Comparison of ENCODE assay signal across 8 mouse cellular contexts in genomic region chr19:5039301-5040114, GRCm38 (mm10). TPM values are rescaled to one million over a fixed set of nuclear protein-coding genes. Genes with fewer than 3 reads are reported as not detected.
A peak's percentile ranks its signal among the peaks of the same experiment; 100 is the strongest.
DNase-seq lines count a peak whose midpoint lies in the region; ATAC-seq and TF ChIP-seq lines count a peak whose summit lies in the region.

No protein-coding gene starts in this region.

- H3K36me3 ChIP-seq in forebrain, embryonic 14.5 days (ENCODE audit: control insufficient read depth, insufficient read depth, low read length) = peaks cover 11% of the 10 kb centered on the region
- H3K36me3 ChIP-seq in neural tube, embryonic 13.5 days = peaks cover 17% of the 10 kb centered on the region

- H3K9ac ChIP-seq in forebrain, embryonic 14.5 days (ENCODE audit: low read length) = peak overlapping the region; percentile 92
- peak overlapping the region; percentile 97 for H3K9ac ChIP-seq in neural tube, embryonic 13.5 days

- H3K27ac ChIP-seq in left cerebral cortex, adult 2 months = peak overlapping the region; percentile 99
- H3K27ac ChIP-seq in bone marrow macrophage, adult 2 months (ENCODE audit: insufficient read depth, low read depth, low read length) = no peak overlapping the region
- peak overlapping the region; percentile 86; the same call in 1 of the 2 replicates for H3K27ac ChIP-seq in forebrain, embryonic 14.5 days (ENCODE audit: low read depth, low read length)
- H3K27ac ChIP-seq in neural tube, embryonic 13.5 days (replicated peaks) = peak overlapping the region; percentile 91

- intact Hi-C loops in left cerebral cortex, adult 2 months (cut with DNase I) = no loop called here
- intact Hi-C loops in left cerebral cortex, postnatal 25 days (cut with DNase I) = no loop called here

- no peaks in the 10 kb centered on the region for H3K9me3 ChIP-seq in forebrain, embryonic 14.5 days (replicated peaks; ENCODE audit: control insufficient read depth, low read length)
- H3K9me3 ChIP-seq in neural tube, embryonic 13.5 days = no peaks in the 10 kb centered on the region

- peak overlapping the region; percentile 98 for H3K4me2 ChIP-seq in forebrain, embryonic 14.5 days (ENCODE audit: low read length)
- peak overlapping the region; percentile 89 for H3K4me2 ChIP-seq in neural tube, embryonic 13.5 days

- H3K27me3 ChIP-seq in forebrain, embryonic 14.5 days (replicated peaks; ENCODE audit: control insufficient read depth, insufficient read depth, low read length) = no peaks in the 10 kb centered on the region
- no peaks in the 10 kb centered on the region for H3K27me3 ChIP-seq in neural tube, embryonic 13.5 days

- WGBS in forebrain, embryonic 14.5 days = 8% methylated on average over 41 of the region's 41 CpGs
- 12% methylated on average over 41 of the region's 41 CpGs for WGBS in neural tube, embryonic 13.5 days

- no peak for TF ChIP-seq CTCF in left cerebral cortex, adult 2 months (IDR thresholded peaks at IDR 0.05)
- no peak for TF ChIP-seq CTCF in bone marrow macrophage, adult 2 months (IDR thresholded peaks at IDR 0.05; ENCODE audit: low read depth, low read length)

- TF ChIP-seq POLR2A in bone marrow macrophage, adult 2 months (IDR thresholded peaks at IDR 0.05; ENCODE audit: borderline replicate concordance, low read depth, low read length) = no peak

- DNase-seq in left cerebral cortex, adult 2 months (ENCODE audit: extremely low spot score in 1 of 2, low spot score in 2 of 2) = no peak
- no peak for DNase-seq in left cerebral cortex, postnatal 25 days (ENCODE audit: low spot score in 2 of 2)
- DNase-seq in forebrain, embryonic 14.5 days (ENCODE audit: low spot score) = no peak
- DNase-seq in kidney, postnatal 10 days = peak; percentile 48
- no peak for DNase-seq in urinary bladder, adult 2 months (ENCODE audit: low spot score)
- DNase-seq in c-Kit-positive CD71-positive TER-119-positive erythroid progenitor cells, embryonic 14.5 days (ENCODE audit: low spot score) = no peak

- peaks cover 16% of the 10 kb centered on the region for H3K4me1 ChIP-seq in bone marrow macrophage, adult 2 months (ENCODE audit: control insufficient read depth, insufficient read depth, low read length)
- peaks cover 22% of the 10 kb centered on the region for H3K4me1 ChIP-seq in forebrain, embryonic 14.5 days (ENCODE audit: control insufficient read depth, insufficient read depth, low read length)
- H3K4me1 ChIP-seq in neural tube, embryonic 13.5 days (replicated peaks) = peaks cover 41% of the 10 kb centered on the region

- peak; percentile 11 for ATAC-seq in forebrain, embryonic 14.5 days
- peak; percentile 25 for ATAC-seq in neural tube, embryonic 13.5 days (ENCODE audit: low read depth)

- H3K4me3 ChIP-seq in left cerebral cortex, adult 2 months = peak overlapping the region; percentile 67
- H3K4me3 ChIP-seq in bone marrow macrophage, adult 2 months (ENCODE audit: insufficient read depth, low read length) = peak overlapping the region; percentile 91
- peak overlapping the region; percentile 79 for H3K4me3 ChIP-seq in forebrain, embryonic 14.5 days (ENCODE audit: low read depth, low read length)
- H3K4me3 ChIP-seq in neural tube, embryonic 13.5 days = peak overlapping the region; percentile 89

RNA-seq across cellular contexts. Expression of gene AC124502.3, which starts 0.8 kb away (rescaled TPM):
- 1 to 10 TPM; 4.9 to 5.8 TPM for total RNA-seq in left cerebral cortex, adult 2 months (2021)
- 1 to 10 TPM; 3.6 to 5.2 TPM for total RNA-seq in left cerebral cortex, postnatal 25 days (2021)
- 1.6 and 2.2 TPM in 2 replicates for polyA plus RNA-seq in bone marrow macrophage, adult 2 months (2012; ENCODE audit: insufficient read depth, insufficient read length, missing spikeins)
- polyA plus RNA-seq in forebrain, embryonic 14.5 days (2014; fragmentation: Nextera tagmentation; extraction: Ambion mirVana) = 1.2 and 1.7 TPM in 2 replicates
- 3.1 and 5.1 TPM in 2 replicates for polyA plus RNA-seq in neural tube, embryonic 13.5 days (2015; fragmentation: Nextera tagmentation; extraction: Ambion mirVana)
- 1.9 and 2.3 TPM in 2 replicates for polyA plus RNA-seq in urinary bladder, adult 2 months (2012; rRNA removed)

RNA-seq across cellular contexts. Expression of gene B4gat1, which starts 0.9 kb away (rescaled TPM):
- total RNA-seq in left cerebral cortex, adult 2 months (2021) = 100 to 1,000 TPM; 109 to 131 TPM
- 100 to 1,000 TPM; 126 to 132 TPM for total RNA-seq in left cerebral cortex, postnatal 25 days (2021)
- 23.3 and 30.4 TPM in 2 replicates for polyA plus RNA-seq in bone marrow macrophage, adult 2 months (2012; ENCODE audit: insufficient read depth, insufficient read length, missing spikeins)
- 45.4 and 55.1 TPM in 2 replicates for polyA plus RNA-seq in forebrain, embryonic 14.5 days (2014; fragmentation: Nextera tagmentation; extraction: Ambion mirVana)
- polyA plus RNA-seq in neural tube, embryonic 13.5 days (2015; fragmentation: Nextera tagmentation; extraction: Ambion mirVana) = 61.1 and 64.5 TPM in 2 replicates
- 30.4 and 33.5 TPM in 2 replicates for polyA plus RNA-seq in urinary bladder, adult 2 months (2012; rRNA removed)

RNA-seq across cellular contexts. Expression of gene Brms1, which starts 1.6 kb away (rescaled TPM):
- 10 to 100 TPM; 26.9 to 28.8 TPM for total RNA-seq in left cerebral cortex, adult 2 months (2021)
- 10 to 100 TPM; 20.2 to 23.6 TPM for total RNA-seq in left cerebral cortex, postnatal 25 days (2021)
- polyA plus RNA-seq in bone marrow macrophage, adult 2 months (2012; ENCODE audit: insufficient read depth, insufficient read length, missing spikeins) = 58.2 and 63.1 TPM in 2 replicates
- 56.2 and 56.8 TPM in 2 replicates for polyA plus RNA-seq in forebrain, embryonic 14.5 days (2014; fragmentation: Nextera tagmentation; extraction: Ambion mirVana)
- 43.5 and 51.7 TPM in 2 replicates for polyA plus RNA-seq in neural tube, embryonic 13.5 days (2015; fragmentation: Nextera tagmentation; extraction: Ambion mirVana)
- polyA plus RNA-seq in urinary bladder, adult 2 months (2012; rRNA removed) = 30.8 and 31.1 TPM in 2 replicates

RNA-seq across cellular contexts. Expression of gene Rin1, which starts 10.8 kb away (rescaled TPM):
- 10 to 100 TPM; 94.6 to 95.9 TPM for total RNA-seq in left cerebral cortex, adult 2 months (2021)
- total RNA-seq in left cerebral cortex, postnatal 25 days (2021) = 10 to 100 TPM; 92.7 to 93.9 TPM
- polyA plus RNA-seq in bone marrow macrophage, adult 2 months (2012; ENCODE audit: insufficient read depth, insufficient read length, missing spikeins) = 1.0 and 1.7 TPM in 2 replicates
- polyA plus RNA-seq in forebrain, embryonic 14.5 days (2014; fragmentation: Nextera tagmentation; extraction: Ambion mirVana) = 1.3 and 1.4 TPM in 2 replicates
- 1.4 TPM in 2 replicates for polyA plus RNA-seq in neural tube, embryonic 13.5 days (2015; fragmentation: Nextera tagmentation; extraction: Ambion mirVana)
- polyA plus RNA-seq in urinary bladder, adult 2 months (2012; rRNA removed) = 18.4 and 24.8 TPM in 2 replicates

RNA-seq across cellular contexts. Expression of gene Slc29a2, which starts 15.8 kb away (rescaled TPM):
- 10 to 100 TPM; 16.6 to 16.7 TPM for total RNA-seq in left cerebral cortex, adult 2 months (2021)
- total RNA-seq in left cerebral cortex, postnatal 25 days (2021) = 10 to 100 TPM; 14.1 to 15.0 TPM
- polyA plus RNA-seq in bone marrow macrophage, adult 2 months (2012; ENCODE audit: insufficient read depth, insufficient read length, missing spikeins) = 0.91 and 1.2 TPM in 2 replicates
- polyA plus RNA-seq in forebrain, embryonic 14.5 days (2014; fragmentation: Nextera tagmentation; extraction: Ambion mirVana) = 7.4 and 8.0 TPM in 2 replicates
- 7.9 TPM in 2 replicates for polyA plus RNA-seq in neural tube, embryonic 13.5 days (2015; fragmentation: Nextera tagmentation; extraction: Ambion mirVana)
- 4.6 and 5.9 TPM in 2 replicates for polyA plus RNA-seq in urinary bladder, adult 2 months (2012; rRNA removed)
